Mouse (Mus musculus) intestine, embryonic 14.5 days (tissue): ENCODE measurements at regions not wholly inside any gene's neighbourhood (a gene's known extent, or its start where the extent isn't known, plus 50 kb on each side); places are given as distances from the start of the nearest gene placed in this dataset.

ENCODE experiments used
- ATAC-seq: fragments of 200-750 bp; cut with Nextera tagmentation; replicated peaks from 2 replicates; pipeline ENCODE4 v1.8.0; 2017; ENCODE audit warnings: low read depth, moderate number of reproducible peaks, moderate TSS enrichment, moderate library complexity; ENCODE audit not compliant: low FRiP score, low TSS enrichment
- DNase-seq: peaks from one replicate; pipeline ENCODE4 v3.0.0-alpha.2; 2018; ENCODE audit warnings: low spot score
- H3K27ac ChIP-seq: fragments of 300-500 bp; sonication (generic); 2 replicates; pipeline ENCODE4 v1.5.1; 2014; ENCODE audit warnings: low read depth, mild to moderate bottlenecking, control low read depth
- H3K27me3 ChIP-seq: fragments of 300-500 bp; sonication (generic); replicated peaks from 2 replicates; pipeline ENCODE4 v1.6.1; 2014; ENCODE audit warnings: low read length, control low read depth; ENCODE audit not compliant: control insufficient read depth, insufficient read depth
- H3K36me3 ChIP-seq: fragments of 300-500 bp; sonication (generic); 2 replicates; pipeline ENCODE4 v1.6.1; 2014; ENCODE audit warnings: low read length, control low read depth; ENCODE audit not compliant: control insufficient read depth, insufficient read depth
- H3K4me1 ChIP-seq: fragments of 300-500 bp; sonication (generic); replicated peaks from 2 replicates; pipeline ENCODE4 v1.6.1; 2014; ENCODE audit warnings: low read length, control low read depth, mixed read lengths; ENCODE audit not compliant: control insufficient read depth, insufficient read depth
- H3K4me2 ChIP-seq: fragments of 300-500 bp; sonication (generic); 2 replicates; pipeline ENCODE4 v1.6.1; 2014; ENCODE audit warnings: low read length
- H3K4me3 ChIP-seq: fragments of 300-500 bp; sonication (generic); 2 replicates; pipeline ENCODE4 v1.5.1; 2014; ENCODE audit warnings: low read depth, low read length, control low read depth, mixed read lengths
- H3K9ac ChIP-seq: fragments of 300-500 bp; sonication (generic); 2 replicates; pipeline ENCODE4 v1.6.1; 2014; ENCODE audit warnings: mild to moderate bottlenecking, low read length
- H3K9me3 ChIP-seq: fragments of 300-500 bp; sonication (generic); 2 replicates; pipeline ENCODE4 v1.6.1; 2016; ENCODE audit warnings: low read length, control low read depth; ENCODE audit not compliant: control insufficient read depth
- WGBS: fragments of 180-500 bp; shearing (Covaris S2); extraction: QIAGEN DNeasy Blood & Tissue Kit; methylation state at CpG from one replicate; pipeline ENCODE4 v1.1.7; 2014; 5-methylcytosine and 5-hydroxymethylcytosine counted together

DNA sequence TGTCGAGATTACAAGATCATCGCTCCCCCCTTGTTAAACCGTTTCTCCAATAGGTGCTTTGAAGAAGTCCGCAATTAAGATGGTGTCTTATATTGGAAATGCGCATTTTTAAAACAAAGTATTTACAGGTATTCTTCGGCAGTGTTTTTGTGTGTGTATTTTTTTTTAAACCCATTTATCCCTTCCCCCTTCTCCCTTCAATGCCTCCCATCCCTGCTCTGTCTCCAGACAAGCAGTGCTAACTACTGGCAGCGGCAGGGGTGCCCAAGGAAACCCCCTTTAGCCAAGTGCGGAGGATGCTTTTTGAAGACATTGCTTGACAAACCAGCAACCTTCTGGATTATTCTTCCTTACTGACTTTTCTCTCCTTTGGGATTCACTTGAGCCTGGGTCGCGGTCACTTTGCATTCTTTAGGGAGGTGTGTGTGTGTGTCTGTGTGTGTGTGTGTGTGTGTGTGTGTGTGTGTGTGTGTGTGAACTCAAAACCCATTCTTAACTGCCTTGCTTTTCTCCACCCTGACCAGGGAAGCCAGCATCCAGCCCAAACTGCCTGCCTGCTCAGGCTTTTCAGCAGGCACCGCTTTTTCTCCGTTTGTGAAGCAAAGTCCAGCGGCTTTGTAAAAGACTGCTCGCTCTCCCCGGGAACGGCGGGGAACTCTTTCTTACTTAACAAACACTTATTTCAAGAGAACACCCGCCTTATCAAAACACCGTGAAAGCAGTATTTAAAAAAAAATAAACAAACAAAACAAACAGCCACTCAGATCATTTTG is 368.5 kb downstream of the Vrk1 start:
- WGBS: 26% methylated on average over 19 of the region's 19 CpGs
- no peak overlapping the region for H3K9ac ChIP-seq
- no peaks in the 10 kb centered on the region for H3K36me3 ChIP-seq
- H3K4me1 ChIP-seq: 0 out of 2 replicates have a peak, but pooled peaks cover 6% of the 10 kb centered on the region
- ATAC-seq: no peak
- DNase-seq: peak; percentile 55
- H3K27me3 ChIP-seq: 0 out of 2 replicates have a peak, but pooled peaks cover 8% of the 10 kb centered on the region
- H3K4me2 ChIP-seq: peak overlapping the region; percentile 50
- H3K4me3 ChIP-seq: peak overlapping the region; percentile 20; the same call in 1 of the 2 replicates
- H3K9me3 ChIP-seq: no peaks in the 10 kb centered on the region
- no peak overlapping the region for H3K27ac ChIP-seq

DNA sequence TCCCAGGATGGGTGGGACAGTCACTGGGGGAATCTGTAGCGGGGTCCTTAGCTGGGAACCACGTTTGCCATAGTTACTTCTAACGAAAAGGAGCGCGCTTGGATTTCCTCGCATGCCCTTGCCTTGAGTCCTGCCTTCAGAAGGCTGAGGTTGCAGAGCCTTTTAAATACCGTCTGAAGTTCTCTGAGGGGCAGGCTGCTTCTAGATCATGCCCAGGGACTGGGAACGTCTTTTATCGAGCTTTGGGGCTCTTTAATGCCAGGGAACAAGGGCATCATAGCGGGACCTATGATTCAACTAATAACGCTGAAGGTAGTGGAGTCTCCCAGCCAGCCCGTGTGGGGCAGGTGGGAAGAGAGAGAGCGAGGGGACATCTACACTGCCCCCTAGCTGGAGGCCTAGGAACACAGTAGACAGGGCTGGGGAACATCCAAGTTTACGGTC is 369.1 kb downstream of the Vrk1 start:
- Histone ChIP-seq H3K27ac (no peak overlapping the region), H3K27me3 (0 out of 2 replicates have a peak, but pooled peaks cover 8% of the 10 kb centered on the region), H3K36me3 (no peaks in the 10 kb centered on the region), H3K9ac (no peak overlapping the region), H3K9me3 (no peaks in the 10 kb centered on the region), H3K4me3 (peak overlapping the region; percentile 20; the same call in 1 of the 2 replicates), H3K4me2 (peak overlapping the region; percentile 50), H3K4me1 (0 out of 2 replicates have a peak, but pooled peaks cover 6% of the 10 kb centered on the region)
- 1% methylated on average over 14 of the region's 14 CpGs for WGBS
- ATAC-seq: no peak
- DNase-seq: peak; percentile 69

DNA sequence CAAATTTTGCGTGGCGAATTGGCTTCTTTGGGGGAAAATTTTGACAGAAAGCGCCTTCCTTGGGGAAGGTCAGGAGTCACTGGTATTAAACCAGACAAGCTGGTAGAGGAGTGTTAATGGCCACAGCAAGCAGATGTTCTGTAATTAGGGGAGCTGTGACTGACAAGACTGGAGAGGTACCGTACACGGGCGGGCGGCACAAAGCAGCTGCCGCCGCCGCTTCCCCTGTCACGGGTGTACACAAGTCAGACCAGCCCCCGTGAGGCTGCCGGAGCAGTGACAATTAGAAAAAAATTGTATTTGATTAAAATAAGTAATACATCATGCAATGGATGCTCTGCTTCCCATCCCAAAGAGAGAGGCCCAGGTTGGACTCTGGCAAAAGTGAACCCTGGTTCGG is 369.8 kb downstream of the Vrk1 start:
- H3K9me3 ChIP-seq: no peaks in the 10 kb centered on the region
- H3K4me2 ChIP-seq: no peak overlapping the region
- DNase-seq: no peak
- 0 out of 2 replicates have a peak, but pooled peaks cover 8% of the 10 kb centered on the region for H3K27me3 ChIP-seq
- H3K9ac ChIP-seq: no peak overlapping the region
- no peak overlapping the region for H3K27ac ChIP-seq
- H3K36me3 ChIP-seq: no peaks in the 10 kb centered on the region
- no peak overlapping the region for H3K4me3 ChIP-seq
- no peak for ATAC-seq
- H3K4me1 ChIP-seq: 0 out of 2 replicates have a peak, but pooled peaks cover 6% of the 10 kb centered on the region
- WGBS: 72% methylated on average over 14 of the region's 14 CpGs

DNA sequence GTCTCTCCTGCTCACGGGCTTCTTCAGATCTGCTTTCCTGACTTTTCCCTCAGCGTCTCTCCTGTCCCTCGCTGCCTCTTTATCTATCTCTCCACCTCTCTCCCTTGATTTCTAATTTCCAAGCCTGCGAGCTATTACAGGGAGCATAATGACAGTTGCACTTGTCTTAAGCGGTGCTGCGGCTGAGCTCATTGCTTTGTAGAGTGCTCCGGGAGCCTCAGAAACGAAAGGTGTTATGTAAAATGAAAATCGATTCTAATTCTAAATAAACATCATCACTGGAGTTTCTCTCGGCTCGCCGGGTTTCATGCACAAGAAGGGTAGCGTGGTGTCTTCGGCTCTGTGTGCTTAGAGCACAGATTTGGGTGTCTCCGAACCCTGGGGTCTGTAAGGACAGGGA is 371.8 kb downstream of the Vrk1 start:
- Histone ChIP-seq H3K9ac (no peak overlapping the region), H3K27ac (no peak overlapping the region), H3K36me3 (no peaks in the 10 kb centered on the region), H3K4me3 (no peak overlapping the region), H3K4me1 (0 out of 2 replicates have a peak, but pooled peaks cover 6% of the 10 kb centered on the region), H3K4me2 (no peak overlapping the region), H3K9me3 (no peaks in the 10 kb centered on the region), H3K27me3 (peaks cover 8% of the 10 kb centered on the region; the same call in 1 of the 2 replicates)
- ATAC-seq: no peak
- DNase-seq: no peak
- 84% methylated on average over 15 of the region's 15 CpGs for WGBS

DNA sequence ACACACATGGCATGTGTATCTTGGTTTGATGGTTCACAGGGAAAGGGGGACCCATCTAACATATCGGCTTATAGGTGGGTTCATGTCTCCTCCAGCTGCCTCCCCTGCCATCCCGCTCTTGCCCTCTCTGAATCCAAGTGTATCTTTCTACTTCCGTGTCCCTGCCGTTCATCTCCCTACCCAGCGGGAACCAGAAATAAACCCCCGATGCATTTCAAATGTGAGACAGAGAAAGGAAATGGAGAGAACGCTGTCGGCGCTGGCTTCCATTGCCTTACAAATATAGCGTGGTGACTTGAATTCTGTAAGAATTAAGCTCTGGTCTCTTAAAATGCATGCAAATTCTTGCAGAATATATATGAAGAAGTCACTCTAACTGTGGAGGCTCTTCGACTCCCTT is 379.2 kb downstream of the Vrk1 start:
- H3K27me3 ChIP-seq: no peaks in the 10 kb centered on the region; the same call in 1 of the 2 replicates
- H3K9me3 ChIP-seq: no peaks in the 10 kb centered on the region
- no peaks in the 10 kb centered on the region for H3K36me3 ChIP-seq
- no peaks in the 10 kb centered on the region for H3K4me1 ChIP-seq
- ATAC-seq (no peak), DNase-seq (no peak)
- WGBS: 88% methylated on average over 11 of the region's 11 CpGs
- no peak overlapping the region for H3K4me2 ChIP-seq
- no peak overlapping the region for H3K9ac ChIP-seq
- H3K27ac ChIP-seq: no peak overlapping the region
- H3K4me3 ChIP-seq: no peak overlapping the region

DNA sequence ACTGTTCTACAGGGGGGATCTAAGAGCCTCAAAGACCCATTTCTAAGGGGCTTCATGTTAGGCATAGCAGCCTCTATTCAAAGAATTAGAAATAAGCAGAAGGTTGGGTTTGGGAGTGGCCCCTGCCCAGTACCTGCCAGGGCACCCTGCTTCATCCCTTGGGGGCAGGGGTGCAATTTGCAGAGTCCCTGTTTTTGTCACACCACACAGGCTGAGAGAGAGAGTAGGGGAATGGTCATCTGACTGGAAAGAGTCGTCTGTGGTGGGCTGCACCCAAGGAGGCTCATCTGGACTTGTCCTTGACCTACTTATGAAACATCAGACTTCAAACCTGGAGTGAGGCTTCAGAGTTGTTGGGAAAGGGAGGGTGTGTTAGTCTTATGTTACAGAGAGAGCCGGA is 382.3 kb downstream of the Vrk1 start:
- Histone ChIP-seq H3K4me2 (no peak overlapping the region), H3K9ac (no peak overlapping the region), H3K36me3 (no peaks in the 10 kb centered on the region), H3K4me1 (no peaks in the 10 kb centered on the region), H3K9me3 (no peaks in the 10 kb centered on the region), H3K27ac (no peak overlapping the region), H3K27me3 (no peaks in the 10 kb centered on the region), H3K4me3 (no peak overlapping the region)
- no peak for ATAC-seq
- no peak for DNase-seq
- 64% methylated on average over 2 of the region's 2 CpGs for WGBS

DNA sequence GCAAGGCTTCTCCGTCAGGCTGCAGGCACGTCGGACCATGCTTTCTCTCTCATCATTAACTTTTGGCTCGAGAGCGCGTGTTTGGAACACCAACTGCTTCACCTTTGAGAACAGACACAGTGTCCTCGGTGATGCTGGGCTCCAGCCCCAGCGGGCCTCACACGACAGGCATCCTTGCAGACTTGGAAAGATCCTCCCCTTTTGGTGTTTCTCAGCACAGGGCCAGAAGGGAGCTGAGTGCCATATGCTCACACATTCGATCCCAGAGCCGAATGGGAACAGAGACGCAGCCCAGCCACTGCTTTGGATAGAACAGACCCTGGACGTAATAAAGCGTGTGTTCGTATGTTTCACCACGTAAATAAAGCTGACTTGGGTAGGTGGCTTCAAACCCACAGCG is 389.1 kb downstream of the Vrk1 start:
- Histone ChIP-seq H3K27me3 (no peaks in the 10 kb centered on the region), H3K4me1 (no peaks in the 10 kb centered on the region), H3K9ac (no peak overlapping the region), H3K36me3 (no peaks in the 10 kb centered on the region), H3K4me2 (no peak overlapping the region), H3K4me3 (no peak overlapping the region), H3K9me3 (no peaks in the 10 kb centered on the region), H3K27ac (no peak overlapping the region)
- no peak for ATAC-seq
- 82% methylated on average over 17 of the region's 17 CpGs for WGBS
- no peak for DNase-seq

DNA sequence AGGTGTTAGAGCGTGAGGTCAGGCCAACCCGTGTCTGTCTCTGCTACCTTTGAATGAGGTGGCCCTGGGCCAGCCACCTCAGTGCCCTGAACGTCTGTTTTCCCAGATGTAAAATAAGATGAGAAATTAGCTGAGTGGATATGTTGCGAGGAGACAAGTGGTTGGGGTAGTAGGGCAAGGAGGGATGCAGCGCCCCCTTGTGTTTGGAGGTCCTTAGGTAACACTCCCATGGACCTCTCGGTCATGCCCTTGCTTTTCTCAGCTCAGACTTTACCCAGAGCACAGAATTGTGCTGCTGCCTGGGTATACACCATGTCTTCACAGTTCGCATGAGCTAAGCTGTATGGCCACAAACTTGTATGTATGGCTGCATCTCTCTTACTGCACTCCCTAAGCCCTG is 401.0 kb downstream of the Vrk1 start:
- Histone ChIP-seq H3K4me3 (no peak overlapping the region), H3K4me2 (no peak overlapping the region), H3K9me3 (no peaks in the 10 kb centered on the region), H3K9ac (no peak overlapping the region), H3K4me1 (no peaks in the 10 kb centered on the region), H3K27me3 (no peaks in the 10 kb centered on the region), H3K36me3 (no peaks in the 10 kb centered on the region), H3K27ac (no peak overlapping the region)
- WGBS: 80% methylated on average over 7 of the region's 7 CpGs
- no peak for DNase-seq
- no peak for ATAC-seq

DNA sequence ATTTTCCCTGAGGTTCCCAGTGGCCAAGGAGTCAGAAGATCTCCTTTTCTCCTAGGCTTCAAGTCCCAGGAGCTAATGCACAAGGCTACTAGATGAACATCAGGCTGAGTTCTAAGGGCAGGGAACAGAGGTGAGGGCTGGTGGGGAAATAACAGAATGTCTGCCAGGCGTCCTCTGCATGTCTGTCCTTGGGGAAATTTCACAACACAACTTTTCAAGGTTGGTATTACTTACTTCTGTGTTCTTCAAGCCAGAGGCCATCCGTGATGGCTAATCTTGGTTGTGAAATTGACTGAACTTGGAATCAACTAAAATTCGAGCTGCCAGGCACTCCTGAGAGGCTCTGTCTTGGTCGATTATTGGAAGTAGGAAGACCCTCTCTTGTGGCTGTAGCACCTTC is 416.6 kb downstream of the Vrk1 start:
- H3K27ac ChIP-seq: no peak overlapping the region
- no peak overlapping the region for H3K4me3 ChIP-seq
- no peak overlapping the region for H3K9ac ChIP-seq
- ATAC-seq (no peak), DNase-seq (no peak)
- no peaks in the 10 kb centered on the region for H3K9me3 ChIP-seq
- no peaks in the 10 kb centered on the region for H3K36me3 ChIP-seq
- H3K4me2 ChIP-seq: no peak overlapping the region
- H3K27me3 ChIP-seq: no peaks in the 10 kb centered on the region
- whole genome bisulfite sequencing: 81% methylated on average over 4 of the region's 4 CpGs
- H3K4me1 ChIP-seq: no peaks in the 10 kb centered on the region
